Mouse (Mus musculus): ENCODE data around the gene Ptpn14. TPM values are rescaled to one million over a fixed set of nuclear protein-coding genes. Genes with fewer than 3 reads are reported as not detected.
A peak's percentile ranks its signal among the peaks of the same experiment; 100 is the strongest.
"Not testable (repeated sequence)": the region's sequence is repeated elsewhere in the genome, so short reads cannot be mapped to it uniquely, and the experiment has no call there.

Ptpn14 gene
- polyA plus RNA-seq, 1 experiment from 2014 or later = 11.0 TPM

DNA sequence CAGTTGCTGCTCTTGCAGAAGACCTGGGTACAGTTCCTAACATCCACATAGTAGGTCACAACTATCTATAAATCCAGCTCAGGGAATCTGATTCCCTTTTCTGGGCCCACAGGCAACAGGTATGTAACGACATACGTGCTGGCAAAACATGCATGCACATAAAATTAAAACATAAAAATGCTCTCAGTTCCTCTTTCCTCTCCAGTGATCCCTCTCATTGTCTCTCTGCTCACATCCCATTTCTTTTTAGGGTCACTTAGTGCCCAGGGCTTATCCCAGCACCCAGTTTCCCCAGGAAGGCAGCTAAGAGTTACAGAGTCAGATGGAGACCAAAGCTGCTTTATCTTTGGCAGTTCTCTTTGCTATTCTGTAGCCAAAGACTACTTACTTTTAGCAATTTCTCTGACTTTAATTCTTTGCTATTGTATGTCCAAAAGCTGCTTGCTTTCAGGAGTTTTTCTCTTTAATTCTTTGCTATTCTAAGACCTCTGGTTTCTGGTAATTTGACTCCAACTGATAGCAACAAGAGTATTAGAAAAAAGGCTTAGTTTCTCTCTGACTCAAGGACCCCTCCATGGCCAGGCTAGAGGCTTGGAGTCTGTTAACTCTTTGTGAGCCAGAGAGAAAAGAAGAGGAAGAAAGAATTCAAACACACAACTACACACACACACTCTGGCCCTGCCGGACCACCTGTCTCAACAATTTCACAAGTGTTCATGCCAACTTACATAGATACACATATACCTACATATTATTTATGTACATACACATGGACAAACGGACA is 38.8 kb upstream of the Ptpn14 start:
- Histone ChIP-seq H3K4me2 (ENCODE audit: low read length) (peak overlapping the region; percentile 78), H3K4me1 (ENCODE audit: control insufficient read depth in 2 of 2, insufficient read depth in 2 of 2, low read length in 2 of 2) (peaks cover 4 to 34% of the 10 kb centered on the region in 2 experiments), H3K36me3 (ENCODE audit: control insufficient read depth, insufficient read depth, low read length) (peaks cover 11% of the 10 kb centered on the region), H3K27ac (replicated peaks in 1 of 2; ENCODE audit: control insufficient read depth in 1 of 2, insufficient read depth in 1 of 2, low read depth in 2 of 2, low read length in 2 of 2) (peak overlapping the region; percentile 40 to 72; a peak in 3 of 4 replicates), H3K27me3 (ENCODE audit: control insufficient read depth, insufficient read depth, low read length) (no peaks in the 10 kb centered on the region), H3K9me3 (ENCODE audit: control insufficient read depth, low read length) (no peaks in the 10 kb centered on the region), H3K9ac (ENCODE audit: low read length) (peak overlapping the region; percentile 77), H3K4me3 (ENCODE audit: control insufficient read depth in 1 of 2, insufficient read depth in 1 of 2, low read depth in 1 of 2, low read length in 2 of 2) (peak overlapping the region; percentile 10 to 71; a peak in 3 of 4 replicates)
- ATAC-seq (ENCODE audit: insufficient number of reproducible peaks, insufficient read depth, low FRiP score, low read depth) = no peak
- 27% methylated on average over 4 of the region's 4 CpGs for WGBS

DNA sequence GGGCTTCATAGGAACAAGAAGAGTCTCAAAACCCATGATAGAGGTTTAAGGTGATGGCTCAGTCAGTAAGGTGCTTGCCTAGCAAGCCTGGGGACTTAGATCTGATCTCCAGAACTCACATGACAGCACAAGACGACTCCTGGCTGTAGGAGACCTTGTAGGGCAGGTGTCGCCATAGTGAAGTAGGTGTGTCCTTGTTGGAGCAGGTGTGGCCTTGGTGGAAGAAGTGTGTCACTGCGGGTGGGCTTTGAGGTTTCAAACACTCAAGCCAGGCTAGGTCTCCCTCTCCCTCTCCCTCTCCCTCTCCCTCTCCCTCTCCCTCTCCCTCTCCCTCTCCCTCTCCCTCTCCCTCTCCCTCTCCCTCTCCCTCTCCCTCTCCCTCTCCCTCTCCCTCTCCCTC is 35.6 kb upstream of the Ptpn14 start:
- not testable (repeated sequence) for H3K36me3 ChIP-seq (ENCODE audit: control insufficient read depth, insufficient read depth, low read length); H3K27me3 ChIP-seq (ENCODE audit: control insufficient read depth, insufficient read depth, low read length); H3K9me3 ChIP-seq (ENCODE audit: control insufficient read depth, low read length); H3K27ac ChIP-seq (replicated peaks in 1 of 2; ENCODE audit: control insufficient read depth in 1 of 2, insufficient read depth in 1 of 2, low read depth in 2 of 2, low read length in 2 of 2); H3K4me3 ChIP-seq (ENCODE audit: control insufficient read depth in 1 of 2, insufficient read depth in 1 of 2, low read depth in 1 of 2, low read length in 2 of 2); H3K9ac ChIP-seq (ENCODE audit: low read length); ATAC-seq (ENCODE audit: insufficient number of reproducible peaks, insufficient read depth, low FRiP score, low read depth); H3K4me2 ChIP-seq (ENCODE audit: low read length)
- WGBS = 59% methylated on average over 3 of the region's 3 CpGs
- peaks cover 3 to 21% of the 10 kb centered on the region in 2 experiments for H3K4me1 ChIP-seq (ENCODE audit: control insufficient read depth in 2 of 2, insufficient read depth in 2 of 2, low read length in 2 of 2)

DNA sequence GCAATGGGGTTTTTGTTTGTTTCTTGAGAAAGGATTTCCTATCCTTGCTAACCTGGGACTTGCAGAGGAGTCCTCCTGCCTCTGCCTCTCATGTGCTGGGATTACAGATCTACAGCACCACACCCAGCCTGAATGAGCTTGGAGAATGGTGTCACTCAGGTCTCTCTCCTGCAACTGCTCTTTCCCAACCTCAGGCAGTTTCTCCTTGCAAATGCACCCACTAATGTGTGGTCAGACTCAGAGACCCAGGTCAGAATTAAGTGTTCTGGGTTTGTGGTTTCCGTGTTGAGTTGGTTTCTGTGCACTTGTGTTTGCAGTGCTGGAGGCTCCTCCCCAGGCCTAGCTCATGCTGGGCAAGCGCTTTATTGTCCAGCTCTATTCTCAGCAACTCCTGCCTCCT is 33.7 kb upstream of the Ptpn14 start:
- Histone ChIP-seq H3K27ac (replicated peaks in 1 of 2; ENCODE audit: control insufficient read depth in 1 of 2, insufficient read depth in 1 of 2, low read depth in 2 of 2, low read length in 2 of 2) (0 out of 4 replicates have a peak overlapping the region, but pooled peaks of 1 of the 2 experiments have one; percentile 0), H3K4me1 (ENCODE audit: control insufficient read depth in 2 of 2, insufficient read depth in 2 of 2, low read length in 2 of 2) (peaks cover 5 to 27% of the 10 kb centered on the region in 2 experiments), H3K36me3 (ENCODE audit: control insufficient read depth, insufficient read depth, low read length) (no peaks in the 10 kb centered on the region), H3K27me3 (ENCODE audit: control insufficient read depth, insufficient read depth, low read length) (no peaks in the 10 kb centered on the region), H3K9ac (ENCODE audit: low read length) (no peak overlapping the region), H3K9me3 (ENCODE audit: control insufficient read depth, low read length) (no peaks in the 10 kb centered on the region), H3K4me2 (ENCODE audit: low read length) (no peak overlapping the region), H3K4me3 (ENCODE audit: control insufficient read depth in 1 of 2, insufficient read depth in 1 of 2, low read depth in 1 of 2, low read length in 2 of 2) (no peak overlapping the region)
- no peak for ATAC-seq (ENCODE audit: insufficient number of reproducible peaks, insufficient read depth, low FRiP score, low read depth)
- WGBS = 83% methylated on average over 2 of the region's 2 CpGs

DNA sequence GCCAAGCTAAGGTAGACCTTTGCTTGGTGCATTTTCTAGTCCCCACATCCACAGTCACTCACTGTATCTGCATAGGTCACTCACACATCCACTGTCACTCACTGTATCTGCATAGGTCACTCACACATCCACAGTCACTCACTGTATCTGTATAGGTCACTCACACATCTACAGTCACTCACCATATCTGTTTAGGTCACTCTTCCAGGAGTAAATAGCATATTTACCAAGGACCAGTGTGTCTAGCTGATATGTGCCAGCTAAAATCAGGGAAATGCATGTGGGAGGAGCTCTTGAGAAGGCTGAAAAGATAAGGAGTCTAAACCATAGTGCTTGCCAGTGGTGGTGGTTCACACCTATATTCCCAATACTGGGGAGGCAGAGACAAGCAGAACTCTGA is 32.7 kb upstream of the Ptpn14 start:
- ATAC-seq (ENCODE audit: insufficient number of reproducible peaks, insufficient read depth, low FRiP score, low read depth) = no peak
- H3K9ac ChIP-seq (ENCODE audit: low read length) = no peak overlapping the region
- no peaks in the 10 kb centered on the region for H3K27me3 ChIP-seq (ENCODE audit: control insufficient read depth, insufficient read depth, low read length)
- peaks cover 5 to 17% of the 10 kb centered on the region in 2 experiments for H3K4me1 ChIP-seq (ENCODE audit: control insufficient read depth in 2 of 2, insufficient read depth in 2 of 2, low read length in 2 of 2)
- no peak overlapping the region for H3K4me3 ChIP-seq (ENCODE audit: control insufficient read depth in 1 of 2, insufficient read depth in 1 of 2, low read depth in 1 of 2, low read length in 2 of 2)
- H3K4me2 ChIP-seq (ENCODE audit: low read length) = no peak overlapping the region
- H3K9me3 ChIP-seq (ENCODE audit: control insufficient read depth, low read length) = no peaks in the 10 kb centered on the region
- no peaks in the 10 kb centered on the region for H3K36me3 ChIP-seq (ENCODE audit: control insufficient read depth, insufficient read depth, low read length)
- peak overlapping the region in 1 of 2 experiments; percentile 0; a peak in 1 of 4 replicates for H3K27ac ChIP-seq (replicated peaks in 1 of 2; ENCODE audit: control insufficient read depth in 1 of 2, insufficient read depth in 1 of 2, low read depth in 2 of 2, low read length in 2 of 2)

DNA sequence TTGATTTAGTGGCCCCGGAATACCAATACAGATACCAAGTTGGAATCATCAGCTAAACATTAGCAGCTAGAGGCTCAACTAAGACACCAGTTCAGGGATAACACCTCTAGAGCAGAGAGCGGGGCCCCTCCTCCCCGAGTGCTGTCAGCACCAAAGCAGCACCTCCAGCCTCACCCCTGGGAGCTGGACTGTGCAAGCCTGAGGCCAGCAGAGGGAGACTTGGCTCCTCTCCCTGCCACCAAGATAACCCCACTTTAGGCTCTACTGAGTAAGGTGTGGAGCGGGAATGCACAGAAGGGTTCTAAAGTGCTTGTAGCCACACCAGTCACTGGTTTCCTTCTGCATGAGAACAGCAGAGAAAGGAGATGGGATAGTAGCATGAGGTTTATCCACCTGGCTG is 29.7 kb upstream of the Ptpn14 start:
- no peaks in the 10 kb centered on the region for H3K9me3 ChIP-seq (ENCODE audit: control insufficient read depth, low read length)
- H3K4me2 ChIP-seq (ENCODE audit: low read length) = peak overlapping the region; percentile 33
- peak; percentile 88 for ATAC-seq (ENCODE audit: insufficient number of reproducible peaks, insufficient read depth, low FRiP score, low read depth)
- H3K27ac ChIP-seq (replicated peaks in 1 of 2; ENCODE audit: control insufficient read depth in 1 of 2, insufficient read depth in 1 of 2, low read depth in 2 of 2, low read length in 2 of 2) = peak overlapping the region; percentile 60 to 79
- peaks cover 5 to 17% of the 10 kb centered on the region in 2 experiments for H3K4me1 ChIP-seq (ENCODE audit: control insufficient read depth in 2 of 2, insufficient read depth in 2 of 2, low read length in 2 of 2)
- no peaks in the 10 kb centered on the region for H3K36me3 ChIP-seq (ENCODE audit: control insufficient read depth, insufficient read depth, low read length)
- no peaks in the 10 kb centered on the region for H3K27me3 ChIP-seq (ENCODE audit: control insufficient read depth, insufficient read depth, low read length)
- WGBS = 30% methylated on average over 4 of the region's 4 CpGs
- H3K9ac ChIP-seq (ENCODE audit: low read length) = no peak overlapping the region
- H3K4me3 ChIP-seq (ENCODE audit: control insufficient read depth in 1 of 2, insufficient read depth in 1 of 2, low read depth in 1 of 2, low read length in 2 of 2) = no peak overlapping the region

DNA sequence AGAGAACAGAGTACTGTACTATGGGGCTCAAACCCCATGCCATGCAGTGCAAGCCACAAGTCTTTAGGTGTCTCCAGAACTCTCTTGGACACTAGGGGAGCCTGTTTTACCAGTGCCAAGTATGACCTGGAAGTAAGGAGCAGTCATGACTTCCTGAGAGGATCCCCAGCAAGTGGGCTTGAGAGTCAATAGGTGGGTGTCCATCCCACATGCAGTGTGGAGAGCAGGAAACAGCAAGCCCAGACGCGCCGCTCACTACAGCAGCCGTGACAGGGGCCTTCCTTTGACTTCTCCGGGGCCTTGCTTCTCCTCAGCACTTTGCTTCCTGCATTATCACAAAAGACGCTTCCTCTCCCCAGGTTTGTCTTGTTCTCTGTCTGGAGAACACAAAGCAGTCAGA is 27.9 kb upstream of the Ptpn14 start:
- 59% methylated on average over 6 of the region's 6 CpGs for WGBS
- H3K27ac ChIP-seq (replicated peaks in 1 of 2; ENCODE audit: control insufficient read depth in 1 of 2, insufficient read depth in 1 of 2, low read depth in 2 of 2, low read length in 2 of 2) = no peak overlapping the region
- H3K9ac ChIP-seq (ENCODE audit: low read length) = no peak overlapping the region
- H3K4me1 ChIP-seq (ENCODE audit: control insufficient read depth in 2 of 2, insufficient read depth in 2 of 2, low read length in 2 of 2) = peaks cover 5 to 17% of the 10 kb centered on the region in 2 experiments
- no peak overlapping the region for H3K4me3 ChIP-seq (ENCODE audit: control insufficient read depth in 1 of 2, insufficient read depth in 1 of 2, low read depth in 1 of 2, low read length in 2 of 2)
- H3K9me3 ChIP-seq (ENCODE audit: control insufficient read depth, low read length) = no peaks in the 10 kb centered on the region
- H3K4me2 ChIP-seq (ENCODE audit: low read length) = no peak overlapping the region
- no peaks in the 10 kb centered on the region for H3K36me3 ChIP-seq (ENCODE audit: control insufficient read depth, insufficient read depth, low read length)
- no peak for ATAC-seq (ENCODE audit: insufficient number of reproducible peaks, insufficient read depth, low FRiP score, low read depth)
- H3K27me3 ChIP-seq (ENCODE audit: control insufficient read depth, insufficient read depth, low read length) = no peaks in the 10 kb centered on the region

DNA sequence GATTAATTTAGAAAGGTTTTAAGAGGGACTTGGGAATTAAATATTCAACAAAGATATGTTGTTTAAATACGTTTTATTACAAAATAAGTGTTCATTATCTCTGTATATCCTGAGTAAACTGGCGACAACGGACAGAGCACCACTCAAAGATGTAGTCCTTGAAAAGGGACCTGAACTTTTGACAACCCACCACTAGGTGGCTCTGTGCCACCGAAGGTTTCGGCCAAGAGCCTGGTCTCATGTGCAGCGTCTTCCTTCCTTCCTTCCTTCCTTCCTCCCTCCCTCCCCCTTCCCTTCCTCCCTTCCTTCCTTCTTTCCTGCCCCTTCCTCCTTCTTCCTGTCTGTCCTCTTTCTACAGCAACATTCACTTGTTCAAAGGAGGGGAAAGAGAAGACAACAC is 27.1 kb upstream of the Ptpn14 start:
- peaks cover 5 to 17% of the 10 kb centered on the region in 2 experiments for H3K4me1 ChIP-seq (ENCODE audit: control insufficient read depth in 2 of 2, insufficient read depth in 2 of 2, low read length in 2 of 2)
- H3K27ac ChIP-seq (replicated peaks in 1 of 2; ENCODE audit: control insufficient read depth in 1 of 2, insufficient read depth in 1 of 2, low read depth in 2 of 2, low read length in 2 of 2) = no peak overlapping the region
- H3K9me3 ChIP-seq (ENCODE audit: control insufficient read depth, low read length) = no peaks in the 10 kb centered on the region
- 2% methylated on average over 6 of the region's 6 CpGs for WGBS
- H3K4me3 ChIP-seq (ENCODE audit: control insufficient read depth in 1 of 2, insufficient read depth in 1 of 2, low read depth in 1 of 2, low read length in 2 of 2) = no peak overlapping the region
- H3K27me3 ChIP-seq (ENCODE audit: control insufficient read depth, insufficient read depth, low read length) = no peaks in the 10 kb centered on the region
- ATAC-seq (ENCODE audit: insufficient number of reproducible peaks, insufficient read depth, low FRiP score, low read depth) = no peak
- no peak overlapping the region for H3K4me2 ChIP-seq (ENCODE audit: low read length)
- H3K36me3 ChIP-seq (ENCODE audit: control insufficient read depth, insufficient read depth, low read length) = no peaks in the 10 kb centered on the region
- no peak overlapping the region for H3K9ac ChIP-seq (ENCODE audit: low read length)

Data from heart, embryonic 14.5 days (tissue).